Mouse (Mus musculus) G1E (cell line): ENCODE measurements around the gene Wwc1.

Source experiments
- CTCF ChIP-seq: IDR thresholded peaks from 2 replicates; pipeline ENCODE4 v1.5.1; 2012; ENCODE audit warnings: low read depth, low read length, inconsistent platforms, mixed read lengths
- GATA1 ChIP-seq: IDR thresholded peaks from 2 replicates; pipeline ENCODE4 v1.6.1; 2012; ENCODE audit warnings: borderline replicate concordance, low read length, inconsistent platforms, mixed read lengths
- TAL1 ChIP-seq: conservative IDR thresholded peaks from 2 replicates; pipeline ENCODE4 v1.6.1; 2012; ENCODE audit warnings: low read depth, low read length, inconsistent platforms, mixed read lengths

DNA sequence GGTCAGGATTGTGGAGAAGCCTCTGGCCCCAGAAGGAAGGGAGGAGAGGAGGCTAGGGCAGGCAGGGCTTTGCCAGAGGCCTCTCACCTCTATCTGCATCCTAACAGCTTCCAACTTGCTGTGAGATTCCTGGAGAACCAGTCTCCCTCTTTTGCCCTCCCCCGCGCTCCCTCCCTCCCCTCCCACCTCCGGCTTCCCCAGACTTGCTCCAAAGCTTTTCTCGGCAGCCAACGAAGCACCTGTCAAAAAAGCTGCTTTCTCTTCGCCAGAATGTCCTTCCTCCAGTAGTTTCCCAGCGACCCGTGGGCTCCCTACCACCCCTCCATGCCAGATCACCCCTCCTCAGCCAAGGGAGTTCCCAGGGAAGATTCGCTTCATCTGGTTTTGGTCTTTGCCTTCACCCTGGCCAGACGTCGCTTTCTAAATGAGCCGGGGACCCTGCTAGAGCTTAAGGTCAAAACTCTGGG is 1.0 kb downstream of the Wwc1 start:
- TF ChIP-seq CTCF (no peak), TAL1 (no peak), GATA1 (no peak)
